Comparison of ENCODE assay signal across 22 mouse cellular contexts in genomic region chr4:117943317-117943716, GRCm38 (mm10). TPM values are rescaled to one million over a fixed set of nuclear protein-coding genes. Genes with fewer than 3 reads are reported as not detected.
DNase-seq lines count a peak whose midpoint lies in the region; ATAC-seq and TF ChIP-seq lines count a peak whose summit lies in the region.
"Had no signal": no experiment of that assay in that cellular context is flagged by ENCODE, and none has a peak within 500 bp of the region (broad histone marks: within the 10 kb centered on the region; RNA-seq: fewer than 3 reads in every experiment).

No protein-coding gene starts in this region.

- H3K9ac ChIP-seq in hindbrain, embryonic 12.5 days: no peak overlapping the region
- no peak overlapping the region for H3K9ac ChIP-seq in hindbrain, embryonic 16.5 days (ENCODE audit: low read depth, low read length)
- H3K9ac ChIP-seq in limb, embryonic 11.5 days (ENCODE audit: low read length): peak overlapping the region; percentile 27; the same call in 1 of the 2 replicates
- no peak overlapping the region for H3K9ac ChIP-seq in lung, postnatal 0 days (replicated peaks; ENCODE audit: low read depth)
- H3K9ac ChIP-seq: liver, embryonic 13.5 days; lung, embryonic 14.5 days; neural tube, embryonic 13.5 days had no signal

- no peak for TF ChIP-seq POLR2A in brain, embryonic 14.5 days (IDR thresholded peaks at IDR 0.05; ENCODE audit: borderline replicate concordance, extremely low read depth, insufficient read depth, insufficient read length, poor library complexity, severe bottlenecking)

- H3K4me3 ChIP-seq in hindbrain, embryonic 12.5 days: no peak overlapping the region
- no peak overlapping the region for H3K4me3 ChIP-seq in hindbrain, embryonic 16.5 days (ENCODE audit: low read length)
- no peak overlapping the region for H3K4me3 ChIP-seq in limb, embryonic 11.5 days (ENCODE audit: low read depth, low read length)
- no peak overlapping the region for H3K4me3 ChIP-seq in lung, postnatal 0 days (ENCODE audit: low read depth, low read length)
- H3K4me3 ChIP-seq in layer of hippocampus, adult 2 months: no peak overlapping the region
- H3K4me3 ChIP-seq: erythroblast, embryonic 14.5 days; heart, adult 2 months; limb, embryonic 13.5 days; liver, embryonic 13.5 days; neural tube, embryonic 13.5 days had no signal

- H3K27ac ChIP-seq in hindbrain, embryonic 12.5 days: peak overlapping the region; percentile 30; the same call in 1 of the 2 replicates
- H3K27ac ChIP-seq in hindbrain, embryonic 16.5 days (ENCODE audit: low read depth, low read length): no peak overlapping the region
- H3K27ac ChIP-seq in limb, embryonic 11.5 days (replicated peaks; ENCODE audit: low read depth, low read length): no peak overlapping the region; the same call in 1 of the 2 replicates
- no peak overlapping the region for H3K27ac ChIP-seq in lung, postnatal 0 days (ENCODE audit: low read length)
- H3K27ac ChIP-seq in layer of hippocampus, adult 2 months: no peak overlapping the region
- H3K27ac ChIP-seq: heart, adult 2 months; kidney, postnatal 0 days; limb, embryonic 13.5 days; liver, embryonic 13.5 days; neural tube, embryonic 13.5 days had no signal

- no peaks in the 10 kb centered on the region for H3K9me3 ChIP-seq in hindbrain, embryonic 12.5 days (replicated peaks)
- H3K9me3 ChIP-seq in hindbrain, embryonic 16.5 days (ENCODE audit: control insufficient read depth, low read length): no peaks in the 10 kb centered on the region
- no peaks in the 10 kb centered on the region for H3K9me3 ChIP-seq in limb, embryonic 11.5 days (ENCODE audit: control insufficient read depth, low read length)
- no peaks in the 10 kb centered on the region for H3K9me3 ChIP-seq in lung, postnatal 0 days (ENCODE audit: low read length)
- H3K9me3 ChIP-seq: limb, embryonic 13.5 days; liver, embryonic 13.5 days; neural tube, embryonic 13.5 days had no signal

- no peaks in the 10 kb centered on the region for H3K27me3 ChIP-seq in hindbrain, embryonic 12.5 days
- no peaks in the 10 kb centered on the region for H3K27me3 ChIP-seq in hindbrain, embryonic 16.5 days (replicated peaks; ENCODE audit: control insufficient read depth, insufficient read depth, low read length)
- no peaks in the 10 kb centered on the region for H3K27me3 ChIP-seq in limb, embryonic 11.5 days (ENCODE audit: control insufficient read depth, insufficient read depth, low read length)
- no peaks in the 10 kb centered on the region for H3K27me3 ChIP-seq in lung, postnatal 0 days (replicated peaks; ENCODE audit: insufficient read depth, low read length)
- H3K27me3 ChIP-seq: limb, embryonic 13.5 days; liver, embryonic 13.5 days; neural tube, embryonic 13.5 days had no signal

- H3K4me2 ChIP-seq in hindbrain, embryonic 12.5 days (replicated peaks): no peak overlapping the region
- H3K4me2 ChIP-seq in hindbrain, embryonic 16.5 days (ENCODE audit: low read length): no peak overlapping the region
- H3K4me2 ChIP-seq in limb, embryonic 11.5 days (ENCODE audit: low read depth, severe bottlenecking): no peak overlapping the region
- no peak overlapping the region for H3K4me2 ChIP-seq in lung, postnatal 0 days (replicated peaks; ENCODE audit: low read depth, low read length)
- H3K4me2 ChIP-seq: limb, embryonic 13.5 days; liver, embryonic 13.5 days; lung, embryonic 14.5 days; neural tube, embryonic 13.5 days had no signal

- no peak for TF ChIP-seq EP300 in lung, postnatal 0 days (IDR thresholded peaks at IDR 0.05)

- no peak for TF ChIP-seq CTCF in brain, embryonic 14.5 days (IDR thresholded peaks at IDR 0.05; ENCODE audit: borderline replicate concordance, extremely low read depth, insufficient read depth, insufficient read length)
- no peak for TF ChIP-seq CTCF in lung, postnatal 0 days (IDR thresholded peaks at IDR 0.05)
- TF ChIP-seq CTCF in layer of hippocampus, adult 2 months (conservative IDR thresholded peaks at IDR 0.05): no peak

- no peak for ATAC-seq in hindbrain, embryonic 12.5 days (ENCODE audit: low FRiP score)
- ATAC-seq in hindbrain, embryonic 16.5 days: no peak
- ATAC-seq in limb, embryonic 11.5 days (ENCODE audit: insufficient number of reproducible peaks, low FRiP score, low TSS enrichment, low read depth): no peak
- ATAC-seq in lung, postnatal 0 days: no peak
- ATAC-seq: forebrain, embryonic 14.5 days had no signal

- peak; percentile 23 for DNase-seq in brain, embryonic 14.5 days (ENCODE audit: low read depth)
- peak; percentile 68 for DNase-seq in embryo, embryonic 10.5 days (ENCODE audit: low spot score)
- DNase-seq in limb, embryonic 11.5 days (ENCODE audit: low spot score): peak; percentile 26
- no peak for DNase-seq in lung, postnatal 0 days (ENCODE audit: low spot score)
- no peak for DNase-seq in thymus, postnatal 14 days
- no peak for DNase-seq in layer of hippocampus, adult 2 months (ENCODE audit: low spot score in 2 of 2)
- DNase-seq: cerebellum, postnatal 14 days; gastrocnemius, postnatal 25 days; heart, adult 2 months; kidney, adult 11 months; liver, embryonic 13.5 days; lung, embryonic 14.5 days; lung, postnatal 4 days; right cerebral cortex, postnatal 25 days; thymus, postnatal 4 days had no signal

- WGBS in hindbrain, embryonic 12.5 days: 25% methylated on average over 5 of the region's 5 CpGs
- WGBS in hindbrain, embryonic 16.5 days: 24% methylated on average over 5 of the region's 5 CpGs
- WGBS in limb, embryonic 11.5 days: 10% methylated on average over 5 of the region's 5 CpGs
- 36% methylated on average over 5 of the region's 5 CpGs for WGBS in lung, postnatal 0 days

- peaks cover 9% of the 10 kb centered on the region for H3K4me1 ChIP-seq in hindbrain, embryonic 12.5 days
- H3K4me1 ChIP-seq in hindbrain, embryonic 16.5 days (ENCODE audit: control insufficient read depth, insufficient read depth, low read depth, low read length): no peaks in the 10 kb centered on the region
- peaks cover 11% of the 10 kb centered on the region for H3K4me1 ChIP-seq in limb, embryonic 11.5 days (ENCODE audit: control insufficient read depth, insufficient read depth, low read length)
- H3K4me1 ChIP-seq in lung, postnatal 0 days (ENCODE audit: insufficient read depth, low read depth, low read length): no peaks in the 10 kb centered on the region
- H3K4me1 ChIP-seq: liver, embryonic 13.5 days had no signal

- H3K36me3 ChIP-seq in hindbrain, embryonic 12.5 days: peaks cover 9% of the 10 kb centered on the region
- H3K36me3 ChIP-seq in hindbrain, embryonic 16.5 days (ENCODE audit: control insufficient read depth, insufficient read depth, low read length): peaks cover 4% of the 10 kb centered on the region
- H3K36me3 ChIP-seq in limb, embryonic 11.5 days (ENCODE audit: control insufficient read depth, insufficient read depth, low read length): no peaks in the 10 kb centered on the region
- H3K36me3 ChIP-seq in lung, postnatal 0 days (ENCODE audit: insufficient read depth, low read length): no peaks in the 10 kb centered on the region
- H3K36me3 ChIP-seq: liver, embryonic 13.5 days had no signal

RNA-seq across cellular contexts. Expression of gene Artn, which starts 13.8 kb away (rescaled TPM):
- polyA plus RNA-seq in hindbrain, embryonic 12.5 days (2016; fragmentation: Nextera tagmentation; extraction: Ambion mirVana): 1.7 and 2.3 TPM in 2 replicates
- 0.90 and 1.2 TPM in 2 replicates for polyA plus RNA-seq in hindbrain, embryonic 16.5 days (2015; fragmentation: Nextera tagmentation; extraction: Ambion mirVana)
- polyA plus RNA-seq in brain, embryonic 14.5 days (2012; rRNA removed): 0.40 and 0.59 TPM in 2 replicates
- polyA plus RNA-seq in limb, embryonic 11.5 days (2014; fragmentation: Nextera tagmentation; extraction: Ambion mirVana): 11.2 and 14.2 TPM in 2 replicates
- polyA plus RNA-seq in lung, postnatal 0 days (2015; fragmentation: Nextera tagmentation; extraction: Ambion mirVana): 3.2 and 3.5 TPM in 2 replicates
- total RNA-seq in layer of hippocampus, adult 2 months (2021): 1 to 10 TPM; 1.8 to 1.9 TPM
- total RNA-seq: heart, adult 2 months had no signal

RNA-seq across cellular contexts. Expression of gene Ipo13, which starts 28.5 kb away (rescaled TPM):
- polyA plus RNA-seq in hindbrain, embryonic 12.5 days (2016; fragmentation: Nextera tagmentation; extraction: Ambion mirVana): 62.2 and 65.5 TPM in 2 replicates
- 63.1 and 76.2 TPM in 2 replicates for polyA plus RNA-seq in hindbrain, embryonic 16.5 days (2015; fragmentation: Nextera tagmentation; extraction: Ambion mirVana)
- polyA plus RNA-seq in brain, embryonic 14.5 days (2012; rRNA removed): 116 and 126 TPM in 2 replicates
- 41.3 and 41.7 TPM in 2 replicates for polyA plus RNA-seq in limb, embryonic 11.5 days (2014; fragmentation: Nextera tagmentation; extraction: Ambion mirVana)
- polyA plus RNA-seq in lung, postnatal 0 days (2015; fragmentation: Nextera tagmentation; extraction: Ambion mirVana): 32.1 and 35.6 TPM in 2 replicates
- 100 to 1,000 TPM; 133 to 138 TPM for total RNA-seq in layer of hippocampus, adult 2 months (2021)

RNA-seq across cellular contexts. Expression of gene Dph2, which starts 51.5 kb away (rescaled TPM):
- 20.5 and 22.4 TPM in 2 replicates for polyA plus RNA-seq in hindbrain, embryonic 12.5 days (2016; fragmentation: Nextera tagmentation; extraction: Ambion mirVana)
- 21.8 and 24.0 TPM in 2 replicates for polyA plus RNA-seq in hindbrain, embryonic 16.5 days (2015; fragmentation: Nextera tagmentation; extraction: Ambion mirVana)
- 22.7 and 36.5 TPM in 2 replicates for polyA plus RNA-seq in brain, embryonic 14.5 days (2012; rRNA removed)
- polyA plus RNA-seq in limb, embryonic 11.5 days (2014; fragmentation: Nextera tagmentation; extraction: Ambion mirVana): 21.2 and 22.2 TPM in 2 replicates
- 7.8 and 8.6 TPM in 2 replicates for polyA plus RNA-seq in lung, postnatal 0 days (2015; fragmentation: Nextera tagmentation; extraction: Ambion mirVana)
- total RNA-seq in layer of hippocampus, adult 2 months (2021): 10 to 100 TPM; 10.1 to 12.1 TPM

RNA-seq across cellular contexts. Expression of gene Atp6v0b, which starts 56.2 kb away (rescaled TPM):
- 267 and 289 TPM in 2 replicates for polyA plus RNA-seq in hindbrain, embryonic 12.5 days (2016; fragmentation: Nextera tagmentation; extraction: Ambion mirVana)
- 631 and 701 TPM in 2 replicates for polyA plus RNA-seq in hindbrain, embryonic 16.5 days (2015; fragmentation: Nextera tagmentation; extraction: Ambion mirVana)
- polyA plus RNA-seq in brain, embryonic 14.5 days (2012; rRNA removed): 453 and 682 TPM in 2 replicates
- polyA plus RNA-seq in limb, embryonic 11.5 days (2014; fragmentation: Nextera tagmentation; extraction: Ambion mirVana): 143 and 158 TPM in 2 replicates
- polyA plus RNA-seq in lung, postnatal 0 days (2015; fragmentation: Nextera tagmentation; extraction: Ambion mirVana): 346 TPM in 2 replicates
- total RNA-seq in layer of hippocampus, adult 2 months (2021): 100 to 1,000 TPM; 411 to 424 TPM

Comparison
In these comparisons a context has a peak if more than half of its experiments do, and no peak if none do; other contexts are left out.
1. DNase-seq: peak in brain, embryonic 14.5 days (single experiment), embryo, embryonic 10.5 days (single experiment) and limb, embryonic 11.5 days (single experiment); none in lung, postnatal 0 days (single experiment), thymus, postnatal 14 days (single experiment) and layer of hippocampus, adult 2 months (0 of 2).